Mouse (Mus musculus): ENCODE data around the gene Pak1ip1.
"Not testable (repeated sequence)": the region's sequence is repeated elsewhere in the genome, so short reads cannot be mapped to it uniquely, and the experiment has no call there.

The Pak1ip1 gene

DNA sequence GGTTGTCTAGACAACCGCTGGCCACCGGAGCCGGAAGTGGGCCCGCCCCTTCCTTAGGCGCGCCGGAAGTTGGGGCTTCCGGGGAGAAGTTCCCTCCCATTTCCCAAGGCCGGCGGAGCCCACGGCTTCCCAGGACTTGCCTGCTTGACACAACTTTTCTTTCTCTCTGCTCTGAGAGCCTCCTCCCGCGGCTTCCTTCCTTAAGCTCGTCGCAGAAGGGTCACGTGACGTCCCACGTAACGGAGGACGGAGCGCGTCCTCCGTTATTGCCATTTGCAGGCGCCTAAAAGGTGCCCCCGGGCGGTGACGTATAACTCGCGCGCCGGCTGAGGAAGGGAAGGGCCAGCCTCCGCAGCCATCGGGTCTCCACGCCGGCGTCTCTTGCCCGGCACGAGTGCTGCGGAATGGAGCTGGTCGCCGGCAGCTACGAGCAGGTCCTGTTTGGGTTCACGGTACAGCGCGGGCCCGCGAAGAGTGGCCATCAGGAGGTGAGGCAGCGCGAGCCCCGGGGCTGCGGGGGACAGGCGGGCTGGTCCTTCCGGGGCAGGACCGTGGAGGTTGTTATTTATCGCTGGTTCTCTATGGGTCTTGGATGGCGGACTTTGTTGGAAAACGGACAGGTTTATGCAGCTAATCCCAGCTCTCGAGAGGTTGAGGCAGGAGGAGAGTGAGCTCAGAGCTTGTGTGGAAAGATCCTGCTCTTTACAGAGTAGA, at the start of gene Pak1ip1:
Pak1ip1 (plus strand) TSS at position 98 of the 714 bp plus-strand sequence.
- DNase-seq (ENCODE audit: low spot score in 2 of 2) = peak; percentile 88 to 90

GRCm38 (mm10) chr13:40951386-40951976, 49.3 kb upstream of the Pak1ip1 start:
- no peak for DNase-seq (ENCODE audit: low spot score in 2 of 2)

GRCm38 (mm10) chr13:40953231-40953630, 47.6 kb upstream of the Pak1ip1 start:
- DNase-seq (ENCODE audit: low spot score in 2 of 2) = peak in 1 of 2 experiments; percentile 18

GRCm38 (mm10) chr13:40955773-40956172, 45.0 kb upstream of the Pak1ip1 start:
- DNase-seq (ENCODE audit: low spot score in 2 of 2) = no peak

DNA sequence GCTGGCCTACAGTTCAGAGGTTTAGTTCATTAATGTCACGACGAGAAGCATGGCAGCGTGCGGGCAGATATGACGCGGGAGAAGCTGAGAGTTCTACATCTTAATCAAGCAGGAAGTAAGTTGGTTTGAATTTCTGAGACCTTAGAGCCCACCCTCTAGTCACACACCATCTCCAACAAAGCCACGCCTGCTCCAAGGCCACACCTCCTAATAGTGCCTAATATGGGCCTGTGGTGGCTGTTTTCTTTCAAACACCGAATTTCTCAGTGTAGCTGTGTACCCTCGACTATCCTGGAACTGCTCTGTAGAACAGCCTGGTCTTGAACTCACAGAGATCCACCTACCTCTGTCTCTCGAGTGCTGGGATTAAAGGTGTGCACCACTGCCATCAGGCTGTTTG, 33.2 kb upstream of the Pak1ip1 start:
- DNase-seq (ENCODE audit: low spot score in 2 of 2) = peak in 1 of 2 experiments; percentile 24

- peak; percentile 13 to 41 for DNase-seq (ENCODE audit: low spot score in 2 of 2)
These were observed 32.3 kb upstream of the Pak1ip1 start for GRCm38 (mm10) chr13:40968564-40968963.

GRCm38 (mm10) chr13:40969761-40970390, 30.9 kb upstream of the Pak1ip1 start:
- no peak for DNase-seq (ENCODE audit: low spot score in 2 of 2)

DNA sequence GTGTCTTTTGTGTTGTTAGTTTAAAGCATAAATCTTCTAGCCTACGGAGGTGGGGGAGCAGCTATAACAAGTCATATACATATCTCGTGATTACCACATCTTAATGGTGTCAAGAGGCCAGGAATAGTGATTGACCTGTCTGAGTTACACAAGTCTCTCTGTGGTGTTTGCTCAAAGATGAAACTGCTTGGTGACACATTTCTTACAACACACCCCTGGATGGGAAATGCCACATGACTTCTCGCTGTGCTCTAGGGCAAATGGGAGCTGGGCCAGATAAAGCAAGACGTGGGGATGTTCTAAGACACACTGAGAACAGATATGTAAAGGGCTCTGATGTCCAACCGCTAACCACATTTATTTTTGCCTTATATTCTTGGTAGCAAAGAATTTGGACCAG, 29.6 kb upstream of the Pak1ip1 start:
- peak in 1 of 2 experiments; percentile 16 for DNase-seq (ENCODE audit: low spot score in 2 of 2)

DNA sequence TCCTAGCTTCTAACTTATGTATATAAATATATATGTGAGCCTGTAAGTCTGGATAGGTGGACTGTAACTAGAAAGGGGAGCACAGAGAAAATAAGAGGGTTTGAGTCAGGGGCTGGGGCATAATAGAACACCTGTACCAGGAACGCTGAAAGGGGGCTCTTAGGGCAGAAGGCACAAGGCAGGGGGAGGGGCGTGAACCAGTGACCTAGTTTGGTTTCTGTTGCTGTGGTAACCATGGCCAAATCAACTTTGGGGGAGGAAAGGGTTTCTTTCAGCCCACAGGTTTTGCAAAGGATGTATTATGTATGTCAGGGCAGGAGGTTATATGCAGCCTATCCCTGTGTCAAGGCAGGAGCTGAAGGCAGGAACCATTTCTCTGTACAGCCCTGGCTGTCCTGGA, 29.0 kb upstream of the Pak1ip1 start:
- no peak for DNase-seq (ENCODE audit: low spot score in 2 of 2)

GRCm38 (mm10) chr13:40972976-40973375, 27.8 kb upstream of the Pak1ip1 start:
- DNase-seq (ENCODE audit: low spot score in 2 of 2) = no peak

DNA sequence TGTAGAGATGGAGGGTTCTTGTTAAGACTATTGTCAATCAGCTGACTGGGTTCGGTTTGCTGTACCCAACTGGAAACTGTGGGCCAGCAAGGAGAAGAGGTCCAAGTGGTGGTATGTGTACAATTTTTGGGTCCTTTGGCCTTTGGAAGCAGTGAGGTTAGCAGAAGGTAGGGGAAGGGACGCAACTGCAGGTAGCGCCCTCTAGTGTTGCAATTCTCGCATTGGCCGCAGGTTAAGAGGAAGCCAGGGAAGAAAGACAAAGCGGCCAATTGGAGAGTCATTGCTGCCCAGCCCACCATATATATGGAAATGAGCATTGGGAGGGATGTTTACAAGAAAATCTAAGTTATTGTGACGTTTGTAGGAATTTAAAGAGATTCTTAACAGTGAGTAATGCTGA, 23.2 kb upstream of the Pak1ip1 start:
- peak; percentile 18 to 27 for DNase-seq (ENCODE audit: low spot score in 2 of 2)

GRCm38 (mm10) chr13:40978652-40979051, 22.2 kb upstream of the Pak1ip1 start:
- no peak for DNase-seq (ENCODE audit: low spot score in 2 of 2)

GRCm38 (mm10) chr13:40979321-40979720, 21.5 kb upstream of the Pak1ip1 start:
- DNase-seq (ENCODE audit: low spot score in 2 of 2) = no peak

DNA sequence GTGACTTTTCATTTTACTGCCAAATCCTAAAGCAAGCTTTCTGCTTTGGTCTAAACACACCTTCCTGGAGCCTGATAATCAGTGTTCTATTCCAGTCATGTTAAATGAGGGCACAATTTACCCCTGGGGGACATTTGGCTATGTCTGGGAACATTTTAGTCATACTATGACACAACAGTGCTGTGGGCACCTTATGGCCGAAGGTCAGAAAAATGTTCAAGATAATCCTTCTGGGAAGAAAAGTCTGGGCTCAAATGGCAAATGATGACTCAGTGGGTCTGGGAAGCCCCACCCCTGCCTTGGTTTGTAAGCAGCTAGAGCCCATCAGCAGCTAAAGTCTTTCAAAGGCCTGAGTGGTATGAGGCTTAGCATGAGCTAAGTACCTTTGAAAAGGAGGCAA, 18.1 kb upstream of the Pak1ip1 start:
- no peak for DNase-seq (ENCODE audit: low spot score in 2 of 2)

DNA sequence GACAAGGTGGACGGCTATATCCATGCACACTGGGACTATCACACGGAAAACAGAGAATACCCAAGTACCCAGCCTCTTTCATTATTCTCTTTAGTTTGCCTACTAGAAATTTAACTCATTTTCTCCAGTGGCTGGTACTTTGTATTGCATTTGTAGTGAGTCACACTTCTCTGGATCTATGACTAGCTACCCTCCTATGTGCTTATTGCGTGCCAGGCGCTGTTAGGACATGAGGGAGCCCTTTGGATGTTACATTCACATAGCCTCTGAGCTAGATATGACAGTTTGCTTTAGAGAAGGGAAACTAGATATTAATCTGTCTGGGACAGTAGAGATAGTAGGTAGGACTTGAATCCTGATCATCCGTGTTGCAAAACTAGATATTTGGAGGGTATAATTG, 14.7 kb upstream of the Pak1ip1 start:
- no peak for DNase-seq (ENCODE audit: low spot score in 2 of 2)

DNA sequence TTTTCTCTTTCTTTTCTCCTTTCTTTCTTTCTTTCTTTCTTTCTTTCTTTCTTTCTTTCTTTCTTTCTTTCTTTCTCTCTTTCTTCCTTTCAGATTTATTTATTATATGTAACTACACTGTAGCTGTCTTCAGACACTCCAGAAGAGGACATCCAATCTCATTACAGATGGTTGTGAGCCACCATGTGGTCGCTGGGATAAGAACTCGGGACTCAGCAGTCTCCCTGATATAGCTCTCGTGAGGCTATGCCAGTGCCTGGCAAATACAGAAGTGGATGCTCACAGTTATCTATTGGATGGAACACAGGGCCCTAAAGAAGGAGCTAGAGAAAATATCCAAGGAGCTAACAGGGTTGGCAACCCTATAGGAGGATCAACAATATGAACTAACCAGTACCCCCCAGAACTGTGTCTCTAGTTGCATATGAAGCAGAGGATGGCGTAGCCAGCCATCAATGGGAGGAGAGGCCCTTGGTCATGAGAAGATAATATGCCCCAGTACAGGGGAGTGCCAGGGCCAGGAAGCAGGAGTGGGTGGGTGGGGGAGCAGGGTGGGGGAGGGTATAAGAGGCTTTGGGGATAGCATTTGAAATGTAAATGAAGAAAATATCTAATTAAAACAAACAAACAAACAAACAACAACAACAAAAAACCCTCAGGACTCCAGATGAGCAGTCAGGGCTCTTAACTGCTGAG, 13.1 kb upstream of the Pak1ip1 start:
- DNase-seq (ENCODE audit: low spot score in 2 of 2) = peak in 1 of 2 experiments; percentile 11

DNA sequence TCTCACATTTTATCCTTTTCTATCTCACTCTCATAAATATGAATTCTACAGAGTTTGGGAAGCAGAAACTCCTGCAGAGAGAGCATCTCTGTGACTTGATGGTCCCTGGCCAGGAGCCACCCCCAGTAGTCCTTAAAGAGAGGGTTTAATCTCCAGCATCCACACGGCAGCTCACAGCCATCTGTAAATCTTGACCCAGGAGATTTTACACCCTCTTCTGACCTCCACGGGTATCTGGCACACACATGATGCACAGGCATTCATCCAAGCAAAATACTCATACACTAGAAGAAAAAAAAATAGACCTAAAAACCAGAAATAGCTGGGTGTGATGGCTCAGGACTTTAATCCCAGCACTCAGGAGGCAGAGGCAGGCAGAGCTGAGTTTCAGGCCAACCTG, 12.4 kb upstream of the Pak1ip1 start:
- DNase-seq (ENCODE audit: low spot score in 2 of 2) = peak in 1 of 2 experiments; percentile 5

DNA sequence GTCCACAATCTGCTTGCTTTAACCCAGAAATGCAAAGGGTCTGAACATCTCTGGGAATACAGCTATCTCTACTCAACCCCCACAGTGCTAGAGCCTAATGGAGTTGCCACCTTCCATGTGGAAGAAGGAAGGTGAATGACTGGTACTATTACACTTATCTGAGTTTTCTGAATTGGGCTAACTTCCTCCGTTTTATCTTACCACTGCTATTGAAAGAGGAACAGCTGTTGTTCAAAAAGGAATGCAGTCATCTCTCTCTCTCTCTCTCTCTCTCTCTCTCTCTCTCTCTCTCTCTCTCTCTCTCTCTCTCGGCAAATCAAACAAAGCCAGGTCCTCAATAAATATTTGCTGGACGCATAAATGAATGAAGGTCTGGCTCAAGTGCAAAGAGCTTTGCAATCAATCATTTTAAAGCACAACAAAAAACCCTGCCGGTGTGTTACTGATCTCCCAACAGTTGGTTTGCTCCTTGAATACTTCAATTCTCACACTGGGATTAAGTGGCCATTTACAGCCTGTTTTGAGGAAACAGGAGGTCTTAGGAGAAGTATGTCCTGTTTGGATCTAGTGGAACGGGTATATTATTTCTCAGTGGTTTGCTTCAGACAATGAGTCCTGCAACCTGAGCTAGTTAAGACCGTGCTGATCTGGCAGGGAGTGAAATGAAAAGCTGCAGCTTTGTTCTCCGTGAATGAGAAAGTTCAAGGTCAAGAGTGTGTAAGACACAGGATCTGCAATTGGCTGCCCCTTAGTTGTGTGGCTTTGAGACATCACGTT, 6.1 kb upstream of the Pak1ip1 start:
- no peak for DNase-seq (ENCODE audit: low spot score in 2 of 2)

DNA sequence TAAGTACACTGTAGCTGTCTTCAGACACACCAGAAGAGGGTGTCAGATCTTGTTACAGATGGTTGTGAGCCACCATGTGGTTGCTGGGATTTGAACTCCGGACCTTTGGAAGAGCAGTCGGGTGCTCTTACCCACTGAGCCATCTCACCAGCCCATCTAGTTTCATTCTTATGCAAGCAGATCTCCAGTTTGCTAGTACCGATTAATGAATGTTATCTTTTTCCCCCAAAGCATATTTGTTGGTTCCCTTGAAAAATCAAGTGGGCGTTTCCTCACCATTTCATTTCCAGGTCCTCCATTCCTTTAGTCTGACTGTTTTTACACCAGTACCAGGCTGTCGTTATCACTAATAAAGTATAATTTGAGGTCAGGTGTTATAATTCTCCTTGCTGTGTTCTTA, 2.3 kb upstream of the Pak1ip1 start:
- not testable (repeated sequence) for DNase-seq (ENCODE audit: low spot score in 2 of 2)

DNA sequence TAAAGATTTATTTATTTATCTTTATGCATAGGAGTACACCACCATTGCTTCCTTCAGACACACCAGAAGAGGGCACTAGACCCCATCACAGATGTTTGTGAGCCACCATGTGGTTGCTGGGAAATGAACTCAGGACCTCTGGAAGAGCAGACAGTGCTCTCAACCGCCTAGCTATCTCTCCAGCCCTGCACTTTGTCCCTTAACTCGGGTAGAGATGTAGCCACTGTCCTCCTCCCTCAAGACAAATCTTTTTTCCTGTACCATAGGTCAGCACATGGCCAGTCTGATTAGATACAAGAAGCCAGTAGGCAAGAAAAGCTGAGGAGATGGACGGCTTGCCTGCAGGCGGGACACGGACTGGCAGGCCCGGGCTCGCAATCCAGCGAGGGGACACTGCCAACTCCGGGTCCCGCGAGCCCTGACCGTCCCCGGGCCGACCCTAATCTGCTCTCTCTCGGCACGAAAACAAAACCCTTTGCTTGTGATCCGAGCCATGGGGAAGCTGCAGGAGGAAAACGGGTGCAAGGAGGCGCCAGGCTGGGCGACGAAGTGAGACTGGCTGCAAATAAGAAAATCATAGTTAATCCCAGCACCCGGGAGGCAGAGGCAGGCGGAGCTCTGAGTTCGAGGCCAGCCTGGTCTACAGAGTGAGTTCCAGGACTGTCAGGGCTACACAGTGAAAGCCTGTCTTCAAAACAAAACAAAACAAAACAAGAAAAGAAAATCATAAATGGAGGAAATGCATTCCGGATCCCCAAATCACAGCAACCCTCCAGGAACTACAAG, 490 bp upstream of the Pak1ip1 start:
- peak in 1 of 2 experiments; percentile 21 for DNase-seq (ENCODE audit: low spot score in 2 of 2)

DNA sequence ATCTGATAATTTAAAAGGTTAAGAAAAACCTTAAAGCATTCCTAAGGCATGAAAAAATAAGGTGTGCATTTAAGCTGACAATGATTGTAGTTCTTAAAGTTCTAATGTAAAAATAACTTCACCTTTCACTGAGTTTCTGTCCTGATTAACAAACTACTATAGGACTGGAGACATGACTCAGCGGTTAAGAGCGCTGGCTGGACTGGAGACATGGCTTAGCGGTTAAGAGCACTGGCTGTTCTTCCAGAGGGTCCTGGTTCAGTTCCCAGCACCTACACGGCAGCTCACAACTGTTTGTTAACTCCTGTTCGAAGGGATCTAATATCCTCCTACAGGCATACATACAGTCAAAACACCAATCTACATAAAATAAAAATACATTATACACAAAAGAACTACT, 1.2 kb downstream of the Pak1ip1 start:
- DNase-seq (ENCODE audit: low spot score in 2 of 2) = no peak

All from spleen, postnatal 36 days (tissue).